24 mouse cellular contexts compared by ENCODE assay signal in the genomic region with DNA sequence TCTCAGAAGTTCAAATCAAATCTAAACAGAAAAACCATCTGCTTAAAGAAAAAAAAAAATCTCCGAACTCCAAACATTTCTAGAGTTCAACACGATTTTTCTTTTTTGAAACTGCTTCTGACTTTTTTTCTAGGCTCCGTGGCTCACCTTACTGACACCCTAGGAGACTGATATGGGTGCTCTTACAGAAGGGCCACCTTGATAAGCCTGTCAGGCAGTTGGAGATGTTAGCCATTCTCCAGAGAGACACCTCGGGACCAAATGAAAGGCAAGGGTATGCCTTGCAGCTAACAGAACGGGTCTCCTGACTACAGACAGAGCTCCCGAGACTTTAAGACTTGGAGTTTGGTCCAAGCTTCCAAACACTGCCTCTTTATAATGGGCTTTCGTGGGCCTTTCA.
"Had no signal": no experiment of that assay in that cellular context is flagged by ENCODE, and none has a peak within 500 bp of the region (broad histone marks: within the 10 kb centered on the region; RNA-seq: fewer than 3 reads in every experiment).

No protein-coding gene starts in this region.

- H3K4me3 ChIP-seq: heart, embryonic 13.5 days; heart, embryonic 15.5 days; hindbrain, embryonic 13.5 days; hindbrain, embryonic 15.5 days; kidney, embryonic 15.5 days; left cerebral cortex, adult 2 months; limb, embryonic 13.5 days; limb, embryonic 15.5 days had no signal

- H3K9me3 ChIP-seq: heart, embryonic 13.5 days; heart, embryonic 15.5 days; hindbrain, embryonic 13.5 days; hindbrain, embryonic 15.5 days; kidney, embryonic 15.5 days; limb, embryonic 13.5 days; limb, embryonic 15.5 days had no signal

- H3K27ac ChIP-seq: heart, embryonic 13.5 days; heart, embryonic 15.5 days; hindbrain, embryonic 13.5 days; hindbrain, embryonic 15.5 days; hindbrain, postnatal 0 days; kidney, embryonic 15.5 days; kidney, postnatal 0 days; left cerebral cortex, adult 2 months; limb, embryonic 13.5 days; limb, embryonic 15.5 days; liver, embryonic 14.5 days had no signal

- H3K4me2 ChIP-seq: heart, embryonic 11.5 days; heart, embryonic 13.5 days; heart, embryonic 15.5 days; hindbrain, embryonic 13.5 days; hindbrain, embryonic 15.5 days; kidney, embryonic 15.5 days; limb, embryonic 13.5 days; limb, embryonic 15.5 days had no signal

- ATAC-seq: intestine, embryonic 16.5 days had no signal

- H3K36me3 ChIP-seq: heart, embryonic 13.5 days; heart, embryonic 15.5 days; hindbrain, embryonic 13.5 days; hindbrain, embryonic 15.5 days; kidney, embryonic 15.5 days; limb, embryonic 13.5 days; limb, embryonic 15.5 days had no signal

- H3K9ac ChIP-seq: heart, embryonic 13.5 days; heart, embryonic 15.5 days; hindbrain, embryonic 13.5 days; hindbrain, embryonic 15.5 days; kidney, embryonic 15.5 days; limb, embryonic 13.5 days; limb, embryonic 15.5 days; liver, embryonic 14.5 days had no signal

- H3K4me1 ChIP-seq: limb, embryonic 15.5 days had no signal

- H3K27me3 ChIP-seq: heart, embryonic 13.5 days; heart, embryonic 15.5 days; hindbrain, embryonic 13.5 days; hindbrain, embryonic 15.5 days; kidney, embryonic 15.5 days; limb, embryonic 13.5 days; limb, embryonic 15.5 days had no signal

- DNase-seq: gastrocnemius, postnatal 14 days; gastrocnemius, postnatal 36 days; heart, adult 18-20 months; heart, postnatal 14 days; heart, postnatal 36 days; kidney, adult 11 months; kidney, adult 2 months; kidney, adult 9 months; kidney, postnatal 14 days; kidney, postnatal 36 days; left cerebral cortex, postnatal 4 days had no signal
